19 mouse cellular contexts compared by ENCODE assay signal in the genomic region with DNA sequence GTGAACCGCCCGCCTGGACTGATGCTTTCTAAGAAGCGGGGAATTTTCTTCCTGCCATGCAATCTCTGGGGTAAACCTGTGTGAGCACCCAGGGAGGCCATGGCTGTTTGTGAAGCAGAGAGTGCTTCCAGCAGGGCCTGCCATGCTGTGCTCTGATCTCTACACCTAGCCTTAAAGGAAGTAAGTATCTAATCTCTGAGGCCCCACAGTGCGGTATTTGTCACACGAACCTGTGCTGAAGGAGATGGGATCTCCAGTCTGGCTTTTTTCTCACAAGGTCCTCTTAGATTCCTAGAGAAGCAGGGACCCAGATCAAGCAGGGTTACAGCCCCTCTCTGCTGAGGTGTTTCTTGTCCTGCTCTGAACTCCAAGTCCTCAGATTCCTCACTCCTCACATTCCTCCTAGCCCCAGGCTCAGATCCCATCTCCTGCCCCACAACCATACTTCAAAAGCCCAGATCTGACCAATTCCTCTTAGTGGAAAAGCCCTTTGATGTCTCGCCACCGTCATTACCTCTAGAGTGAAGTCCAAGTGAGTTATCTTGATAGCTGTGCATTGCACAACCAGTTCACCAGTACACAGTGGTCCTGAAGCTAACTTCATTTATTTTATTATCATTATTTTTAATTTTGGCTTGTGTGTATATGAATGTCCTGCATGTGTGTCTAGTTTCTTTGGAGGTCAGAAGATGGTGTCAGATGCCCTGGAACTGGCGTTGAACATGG. TPM values are rescaled to one million over a fixed set of nuclear protein-coding genes. Genes with fewer than 3 reads are reported as not detected.
A peak's percentile ranks its signal among the peaks of the same experiment; 100 is the strongest.
DNase-seq lines count a peak whose midpoint lies in the region; ATAC-seq lines count a peak whose summit lies in the region.
"Had no signal": no experiment of that assay in that cellular context is flagged by ENCODE, and none has a peak within 500 bp of the region (broad histone marks: within the 10 kb centered on the region; RNA-seq: fewer than 3 reads in every experiment).

No protein-coding gene starts in this region.

- WGBS in forebrain, embryonic 10.5 days: 39% methylated on average over 8 of the region's 8 CpGs
- WGBS in forebrain, embryonic 12.5 days: 37% methylated on average over 8 of the region's 8 CpGs
- 27% methylated on average over 8 of the region's 8 CpGs for WGBS in liver, embryonic 12.5 days (ENCODE audit: insufficient replicate concordance)

- ATAC-seq in forebrain, embryonic 12.5 days (ENCODE audit: low FRiP score): no peak
- ATAC-seq in liver, embryonic 12.5 days: no peak
- ATAC-seq: forebrain, embryonic 14.5 days; lung, postnatal 0 days had no signal

- no peaks in the 10 kb centered on the region; the same call in 1 of the 2 replicates for H3K9me3 ChIP-seq in forebrain, embryonic 10.5 days
- no peaks in the 10 kb centered on the region for H3K9me3 ChIP-seq in forebrain, embryonic 12.5 days
- no peaks in the 10 kb centered on the region for H3K9me3 ChIP-seq in liver, embryonic 12.5 days (replicated peaks)
- H3K9me3 ChIP-seq: heart, embryonic 15.5 days had no signal

- no peak overlapping the region for H3K9ac ChIP-seq in forebrain, embryonic 12.5 days
- H3K9ac ChIP-seq in liver, embryonic 12.5 days: no peak overlapping the region
- H3K9ac ChIP-seq: heart, embryonic 15.5 days had no signal

- no peak for DNase-seq in forebrain, embryonic 10.5 days (ENCODE audit: extremely low spot score, low spot score)
- peak; percentile 38 for DNase-seq in testis, postnatal 10 days (ENCODE audit: low spot score)
- no peak for DNase-seq in testis, postnatal 14 days (ENCODE audit: low spot score)
- no peak for DNase-seq in left cerebral cortex, adult 9 months (ENCODE audit: low spot score in 2 of 2)
- DNase-seq in cerebellum, postnatal 36 days: no peak
- DNase-seq in B cell, adult 2 months: no peak
- DNase-seq: adrenal gland, adult 2 months; cerebellum, adult 18-20 months; kidney, adult 11 months; kidney, postnatal 25 days; left cerebral cortex, postnatal 4 days; right cerebral cortex, postnatal 14 days; thymus, adult 2 months had no signal

- no peaks in the 10 kb centered on the region for H3K36me3 ChIP-seq in forebrain, embryonic 10.5 days (replicated peaks)
- no peaks in the 10 kb centered on the region for H3K36me3 ChIP-seq in forebrain, embryonic 12.5 days (replicated peaks)
- no peaks in the 10 kb centered on the region for H3K36me3 ChIP-seq in liver, embryonic 12.5 days
- H3K36me3 ChIP-seq: heart, embryonic 15.5 days had no signal

- H3K27ac ChIP-seq in forebrain, embryonic 10.5 days: peak overlapping the region; percentile 62
- no peak overlapping the region for H3K27ac ChIP-seq in forebrain, embryonic 12.5 days
- peak overlapping the region; percentile 17; the same call in 1 of the 2 replicates for H3K27ac ChIP-seq in liver, embryonic 12.5 days
- H3K27ac ChIP-seq: heart, embryonic 15.5 days had no signal

- H3K27me3 ChIP-seq in forebrain, embryonic 10.5 days (ENCODE audit: poor library complexity, severe bottlenecking): no peaks in the 10 kb centered on the region
- no peaks in the 10 kb centered on the region for H3K27me3 ChIP-seq in forebrain, embryonic 12.5 days
- H3K27me3 ChIP-seq in liver, embryonic 12.5 days (replicated peaks): 0 out of 2 replicates have a peak, but pooled peaks cover 6% of the 10 kb centered on the region
- H3K27me3 ChIP-seq: heart, embryonic 15.5 days had no signal

- no peak overlapping the region for H3K4me3 ChIP-seq in forebrain, embryonic 10.5 days
- H3K4me3 ChIP-seq in forebrain, embryonic 12.5 days (replicated peaks): no peak overlapping the region
- no peak overlapping the region for H3K4me3 ChIP-seq in liver, embryonic 12.5 days
- H3K4me3 ChIP-seq: heart, embryonic 15.5 days; megakaryocyte, embryonic 14.5 days had no signal

- no peak overlapping the region for H3K4me2 ChIP-seq in forebrain, embryonic 12.5 days
- H3K4me2 ChIP-seq in liver, embryonic 12.5 days: no peak overlapping the region
- H3K4me2 ChIP-seq: heart, embryonic 15.5 days had no signal

- peaks cover 35% of the 10 kb centered on the region for H3K4me1 ChIP-seq in forebrain, embryonic 10.5 days
- H3K4me1 ChIP-seq in forebrain, embryonic 12.5 days: peaks cover 8% of the 10 kb centered on the region
- peaks cover 11% of the 10 kb centered on the region; the same call in 1 of the 2 replicates for H3K4me1 ChIP-seq in liver, embryonic 12.5 days

RNA-seq across cellular contexts. Expression of gene Igfbp4, which starts 22.5 kb away (rescaled TPM):
- 364 and 368 TPM in 2 replicates for polyA plus RNA-seq in forebrain, embryonic 10.5 days (2016; fragmentation: Nextera tagmentation; extraction: Ambion mirVana)
- 214 and 247 TPM in 2 replicates for polyA plus RNA-seq in forebrain, embryonic 12.5 days (2016; fragmentation: Nextera tagmentation; extraction: Ambion mirVana)
- 236 TPM in 2 replicates for polyA plus RNA-seq in liver, embryonic 12.5 days (2016; fragmentation: Nextera tagmentation; extraction: Ambion mirVana)

RNA-seq across cellular contexts. Expression of gene Tns4, which starts 25.5 kb away (rescaled TPM):
- 0.49 and 0.81 TPM in 2 replicates for polyA plus RNA-seq in forebrain, embryonic 10.5 days (2016; fragmentation: Nextera tagmentation; extraction: Ambion mirVana)
- 0.04 and 0.29 TPM in 2 replicates for polyA plus RNA-seq in forebrain, embryonic 12.5 days (2016; fragmentation: Nextera tagmentation; extraction: Ambion mirVana)
- polyA plus RNA-seq in liver, embryonic 12.5 days (2016; fragmentation: Nextera tagmentation; extraction: Ambion mirVana): 0.17 and 0.39 TPM in 2 replicates

RNA-seq across cellular contexts. Expression of gene Top2a, which starts 39.6 kb away (rescaled TPM):
- 366 and 373 TPM in 2 replicates for polyA plus RNA-seq in forebrain, embryonic 10.5 days (2016; fragmentation: Nextera tagmentation; extraction: Ambion mirVana)
- polyA plus RNA-seq in forebrain, embryonic 12.5 days (2016; fragmentation: Nextera tagmentation; extraction: Ambion mirVana): 355 and 367 TPM in 2 replicates
- polyA plus RNA-seq in liver, embryonic 12.5 days (2016; fragmentation: Nextera tagmentation; extraction: Ambion mirVana): 249 and 261 TPM in 2 replicates
